Mouse (Mus musculus): ENCODE results near the gene Lrch4. TPM values are rescaled to one million over a fixed set of nuclear protein-coding genes. Genes with fewer than 3 reads are reported as not detected.
"Not testable (repeated sequence)": the region's sequence is repeated elsewhere in the genome, so short reads cannot be mapped to it uniquely, and the experiment has no call there.

Lrch4 gene
- polyA plus RNA-seq, 1 experiment from 2014 or later = 50.6 TPM

- not testable (repeated sequence) for H3K9me3 ChIP-seq (replicated peaks); H3K27me3 ChIP-seq; H3K9ac ChIP-seq; H3K36me3 ChIP-seq; ATAC-seq (replicated peaks; ENCODE audit: low FRiP score); H3K27ac ChIP-seq; H3K4me2 ChIP-seq; H3K4me3 ChIP-seq (replicated peaks)
- peaks cover 40% of the 10 kb centered on the region for H3K4me1 ChIP-seq
- WGBS = 94% methylated on average over 2 of the region's 2 CpGs
Measured at GRCm38 (mm10) chr5:137614921-137615320, 14.0 kb upstream of the Lrch4 start.

GRCm38 (mm10) chr5:137615347-137615746 is 13.6 kb upstream of the Lrch4 start:
- Histone ChIP-seq H3K4me1 (peaks cover 36% of the 10 kb centered on the region), H3K9me3 (replicated peaks) (no peaks in the 10 kb centered on the region), H3K36me3 (no peaks in the 10 kb centered on the region), H3K4me3 (replicated peaks) (no peak overlapping the region), H3K9ac (no peak overlapping the region), H3K27ac (no peak overlapping the region), H3K4me2 (no peak overlapping the region), H3K27me3 (0 out of 2 replicates have a peak, but pooled peaks cover 4% of the 10 kb centered on the region)
- ATAC-seq (replicated peaks; ENCODE audit: low FRiP score) = no peak
- WGBS = 89% methylated on average over 7 of the region's 7 CpGs

- no peak overlapping the region for H3K4me2 ChIP-seq
- no peak for ATAC-seq (replicated peaks; ENCODE audit: low FRiP score)
- no peak overlapping the region for H3K27ac ChIP-seq
- H3K36me3 ChIP-seq = no peaks in the 10 kb centered on the region
- peaks cover 18% of the 10 kb centered on the region for H3K4me1 ChIP-seq
- no peaks in the 10 kb centered on the region for H3K9me3 ChIP-seq (replicated peaks)
- H3K27me3 ChIP-seq = no peaks in the 10 kb centered on the region
- H3K4me3 ChIP-seq (replicated peaks) = no peak overlapping the region
- WGBS = 85% methylated on average over 11 of the region's 11 CpGs
- H3K9ac ChIP-seq = no peak overlapping the region
Measured at GRCm38 (mm10) chr5:137623937-137624530, 4.9 kb upstream of the Lrch4 start.

GRCm38 (mm10) chr5:137627991-137628390 is 930 bp upstream of the Lrch4 start:
- peak overlapping the region; percentile 79 for H3K4me2 ChIP-seq
- peak overlapping the region; percentile 59 for H3K9ac ChIP-seq
- H3K4me3 ChIP-seq (replicated peaks) = peak overlapping the region; percentile 82
- H3K4me1 ChIP-seq = peaks cover 53% of the 10 kb centered on the region
- ATAC-seq (replicated peaks; ENCODE audit: low FRiP score) = no peak
- WGBS = under 1% methylated on average over 9 of the region's 9 CpGs
- peak overlapping the region; percentile 94 for H3K27ac ChIP-seq
- peaks cover 7% of the 10 kb centered on the region for H3K36me3 ChIP-seq
- no peaks in the 10 kb centered on the region for H3K9me3 ChIP-seq (replicated peaks)
- H3K27me3 ChIP-seq = no peaks in the 10 kb centered on the region

- H3K9ac ChIP-seq = peak overlapping the region; percentile 80
- H3K4me3 ChIP-seq (replicated peaks) = peak overlapping the region; percentile 82
- peaks cover 62% of the 10 kb centered on the region for H3K4me1 ChIP-seq
- no peaks in the 10 kb centered on the region for H3K27me3 ChIP-seq
- H3K36me3 ChIP-seq = peaks cover 20% of the 10 kb centered on the region
- no peaks in the 10 kb centered on the region for H3K9me3 ChIP-seq (replicated peaks)
- H3K4me2 ChIP-seq = peak overlapping the region; percentile 76
- WGBS = 0% methylated on average over 23 of the region's 23 CpGs
- ATAC-seq (replicated peaks; ENCODE audit: low FRiP score) = peak; percentile 60
- H3K27ac ChIP-seq = peak overlapping the region; percentile 99
Measured at GRCm38 (mm10) chr5:137629306-137629721, 393 bp downstream of the Lrch4 start.

- Histone ChIP-seq H3K36me3 (peaks cover 26% of the 10 kb centered on the region), H3K27ac (peak overlapping the region; percentile 99), H3K4me3 (replicated peaks) (peak overlapping the region; percentile 82), H3K9me3 (replicated peaks) (no peaks in the 10 kb centered on the region), H3K27me3 (no peaks in the 10 kb centered on the region), H3K9ac (peak overlapping the region; percentile 80), H3K4me2 (peak overlapping the region; percentile 76), H3K4me1 (peaks cover 58% of the 10 kb centered on the region)
- 7% methylated on average over 6 of the region's 6 CpGs for WGBS
- ATAC-seq (replicated peaks; ENCODE audit: low FRiP score) = peak; percentile 19
Measured at GRCm38 (mm10) chr5:137629906-137630545, 1.1 kb downstream of the Lrch4 start.

GRCm38 (mm10) chr5:137630602-137631001 is 1.7 kb downstream of the Lrch4 start:
- peak overlapping the region; percentile 99 for H3K27ac ChIP-seq
- peak; percentile 7; the same call in 1 of the 2 replicates for ATAC-seq (replicated peaks; ENCODE audit: low FRiP score)
- no peaks in the 10 kb centered on the region for H3K27me3 ChIP-seq
- H3K9ac ChIP-seq = peak overlapping the region; percentile 80
- peaks cover 32% of the 10 kb centered on the region for H3K36me3 ChIP-seq
- no peaks in the 10 kb centered on the region for H3K9me3 ChIP-seq (replicated peaks)
- WGBS = 6% methylated on average over 3 of the region's 3 CpGs
- H3K4me3 ChIP-seq (replicated peaks) = peak overlapping the region; percentile 82
- H3K4me2 ChIP-seq = peak overlapping the region; percentile 76
- peaks cover 56% of the 10 kb centered on the region for H3K4me1 ChIP-seq

GRCm38 (mm10) chr5:137631171-137631570 is 2.2 kb downstream of the Lrch4 start:
- H3K36me3 ChIP-seq = peaks cover 38% of the 10 kb centered on the region
- ATAC-seq (replicated peaks; ENCODE audit: low FRiP score) = no peak
- peak overlapping the region; percentile 82 for H3K4me3 ChIP-seq (replicated peaks)
- H3K27me3 ChIP-seq = no peaks in the 10 kb centered on the region
- H3K9ac ChIP-seq = peak overlapping the region; percentile 80
- H3K9me3 ChIP-seq (replicated peaks) = no peaks in the 10 kb centered on the region
- H3K4me2 ChIP-seq = peak overlapping the region; percentile 76
- WGBS = 33% methylated on average over 9 of the region's 9 CpGs
- peaks cover 56% of the 10 kb centered on the region for H3K4me1 ChIP-seq
- peak overlapping the region; percentile 99 for H3K27ac ChIP-seq

GRCm38 (mm10) chr5:137631591-137631990 is 2.7 kb downstream of the Lrch4 start:
- peak overlapping the region; percentile 80; the same call in 1 of the 2 replicates for H3K9ac ChIP-seq
- H3K4me1 ChIP-seq = peaks cover 56% of the 10 kb centered on the region
- H3K36me3 ChIP-seq = peaks cover 42% of the 10 kb centered on the region
- no peak for ATAC-seq (replicated peaks; ENCODE audit: low FRiP score)
- H3K27ac ChIP-seq = peak overlapping the region; percentile 99
- H3K4me2 ChIP-seq = peak overlapping the region; percentile 76
- no peaks in the 10 kb centered on the region for H3K9me3 ChIP-seq (replicated peaks)
- H3K27me3 ChIP-seq = no peaks in the 10 kb centered on the region
- WGBS = 56% methylated on average over 4 of the region's 4 CpGs
- peak overlapping the region; percentile 82 for H3K4me3 ChIP-seq (replicated peaks)

GRCm38 (mm10) chr5:137633397-137634084 is 4.6 kb downstream of the Lrch4 start:
- Histone ChIP-seq H3K4me2 (no peak overlapping the region), H3K4me3 (replicated peaks) (no peak overlapping the region), H3K4me1 (peaks cover 44% of the 10 kb centered on the region), H3K9ac (no peak overlapping the region), H3K9me3 (replicated peaks) (no peaks in the 10 kb centered on the region), H3K27ac (0 out of 2 replicates have a peak overlapping the region, but pooled peaks have one; percentile 32), H3K36me3 (peaks cover 61% of the 10 kb centered on the region), H3K27me3 (no peaks in the 10 kb centered on the region)
- ATAC-seq (replicated peaks; ENCODE audit: low FRiP score) = no peak
- 82% methylated on average over 12 of the region's 12 CpGs for WGBS

GRCm38 (mm10) chr5:137639472-137639871 is 10.6 kb downstream of the Lrch4 start:
- peaks cover 87% of the 10 kb centered on the region for H3K36me3 ChIP-seq
- H3K9me3 ChIP-seq (replicated peaks) = no peaks in the 10 kb centered on the region
- no peak overlapping the region for H3K4me3 ChIP-seq (replicated peaks)
- H3K4me1 ChIP-seq = 0 out of 2 replicates have a peak, but pooled peaks cover 13% of the 10 kb centered on the region
- no peak overlapping the region for H3K4me2 ChIP-seq
- H3K9ac ChIP-seq = no peak overlapping the region
- H3K27me3 ChIP-seq = peaks cover 11% of the 10 kb centered on the region
- 80% methylated on average over 7 of the region's 7 CpGs for WGBS
- no peak overlapping the region for H3K27ac ChIP-seq
- ATAC-seq (replicated peaks; ENCODE audit: low FRiP score) = no peak

- Histone ChIP-seq H3K27ac (no peak within 1 kb of the TSS), H3K9ac (no peak within 1 kb of the TSS), H3K4me1 (peaks cover 29% of the 10 kb centered on the region), H3K4me3 (replicated peaks) (no peak within 1 kb of the TSS), H3K9me3 (replicated peaks) (no peaks in the 10 kb centered on the region), H3K36me3 (peaks cover 72% of the 10 kb centered on the region), H3K4me2 (no peak within 1 kb of the TSS), H3K27me3 (peaks cover 24% of the 10 kb centered on the region)
- no peak for ATAC-seq (replicated peaks; ENCODE audit: low FRiP score)
- WGBS = 91% methylated on average over 19 of the region's 19 CpGs
Measured at GRCm38 (mm10) chr5:137641054-137641453, 12.1 kb downstream of the Lrch4 start, which contains the start of gene Sap25. Gene Sap25, plus strand, starts transcription at chr5:137641334.

Measured in kidney, embryonic 15.5 days (tissue).